Mouse (Mus musculus) ES-E14 (cell line): ENCODE measurements around the gene Gnb1.

Experiments used
- CHD2 ChIP-seq: IDR thresholded peaks from 2 replicates; pipeline ENCODE4 v1.6.1; 2014; ENCODE audit warnings: mild to moderate bottlenecking, low read depth, low read length, inconsistent platforms
- HCFC1 ChIP-seq: IDR thresholded peaks from 2 replicates; pipeline ENCODE4 v1.6.1; 2012; ENCODE audit warnings: low read length, inconsistent platforms, borderline replicate concordance; ENCODE audit not compliant: insufficient read depth
- ZC3H11A ChIP-seq: IDR thresholded peaks from 2 replicates; pipeline ENCODE4 v1.6.1; 2012; ENCODE audit warnings: low read depth, mild to moderate bottlenecking, inconsistent platforms, low read length, borderline replicate concordance
- ZNF384 ChIP-seq: IDR thresholded peaks from 2 replicates; pipeline ENCODE4 v1.6.1; 2012; ENCODE audit warnings: low read depth, low read length, inconsistent platforms

- TF ChIP-seq CHD2 (no peak), ZNF384 (no peak), ZC3H11A (no peak), HCFC1 (no peak)
Observed at GRCm38 (mm10) chr4:155568170-155568569, 77.0 kb downstream of the Gnb1 start.
